Mouse (Mus musculus) frontal cortex, postnatal 25 days (tissue): Measurements from ENCODE around the gene Usp25.

Experiments used
- DNase-seq, 2 experiments: peaks; one replicate each; pipeline ENCODE4 v3.0.0; 2022; ENCODE audit warnings: low spot score in 2 of 2

Usp25 gene

DNA sequence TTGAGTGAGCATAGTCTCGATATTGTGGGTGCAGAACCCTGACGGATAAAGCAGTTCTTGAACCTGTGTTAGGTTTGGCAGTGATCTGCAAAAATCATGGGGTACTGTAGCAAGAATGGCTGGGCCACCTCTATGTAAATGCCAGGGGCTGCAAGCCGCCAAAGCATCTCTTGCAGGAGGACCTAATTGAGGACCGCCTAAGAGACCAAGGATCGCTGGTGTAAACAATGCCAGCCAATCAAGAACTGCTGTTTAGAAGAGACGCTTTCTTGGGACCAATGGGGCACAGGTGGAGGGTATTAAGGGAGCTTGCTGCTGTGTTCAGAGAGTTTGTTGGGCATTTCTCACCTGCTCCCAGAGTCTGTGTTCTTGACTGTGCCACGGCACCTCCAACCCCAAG is 127.1 kb downstream of the Usp25 start:
- no peak for DNase-seq

DNA sequence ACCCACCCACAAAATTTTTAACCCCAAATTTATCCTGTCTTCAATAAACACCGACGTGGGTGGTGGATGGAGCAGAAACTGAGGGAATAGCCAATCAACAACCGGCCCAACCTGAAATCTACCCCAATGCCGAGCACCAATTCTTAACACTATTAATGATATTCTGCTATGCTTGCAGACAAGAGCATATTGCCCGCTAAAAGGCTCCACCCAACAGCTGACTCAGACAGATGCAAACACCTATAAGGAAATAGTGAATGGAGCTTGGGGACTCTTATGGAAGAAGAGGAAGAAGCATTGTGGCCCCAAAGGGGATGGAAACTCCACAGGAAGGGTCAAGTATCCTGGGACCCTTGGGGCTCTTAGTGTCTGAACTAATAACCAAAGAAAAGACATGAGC is 133.3 kb downstream of the Usp25 start:
- DNase-seq = no peak

DNA sequence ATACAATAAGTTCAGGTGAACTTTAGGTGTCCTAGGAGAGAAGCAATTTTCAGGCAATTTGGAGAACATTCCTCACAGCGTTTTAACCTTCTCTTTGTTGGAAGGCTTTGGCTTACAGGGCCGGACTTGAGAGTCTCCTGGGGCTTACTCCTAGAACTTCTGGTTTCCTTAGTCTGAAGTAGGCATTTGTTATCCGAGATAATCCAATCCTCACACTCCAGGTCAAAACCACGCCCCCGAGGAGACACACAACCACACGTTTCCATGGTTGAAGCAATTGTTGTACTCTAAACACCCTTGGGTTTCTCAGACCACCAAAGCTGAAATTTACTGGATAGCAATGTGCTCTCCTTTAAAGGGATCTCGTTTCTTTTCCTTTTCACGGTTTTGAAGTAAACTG is 136.8 kb downstream of the Usp25 start:
- DNase-seq = no peak

DNA sequence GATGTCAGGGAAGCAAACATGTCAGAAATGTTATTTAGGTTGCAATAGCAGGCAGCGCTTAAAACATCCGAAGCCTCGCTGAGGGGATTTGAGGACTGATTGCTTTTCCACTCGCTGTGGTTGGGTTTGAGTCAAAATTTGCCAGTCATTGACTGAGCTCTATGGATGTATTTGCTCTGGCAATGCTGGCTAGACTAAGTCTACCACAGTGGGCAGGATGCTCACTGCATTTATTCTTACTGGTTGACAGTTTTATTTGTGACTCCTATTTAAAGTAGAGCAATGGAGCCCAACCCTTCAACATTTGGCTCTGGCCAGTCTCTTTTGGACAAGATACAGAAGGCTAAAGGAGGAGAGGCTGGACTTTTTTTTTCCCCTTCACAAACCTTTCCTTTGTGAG is 137.4 kb downstream of the Usp25 start:
- DNase-seq = no peak

DNA sequence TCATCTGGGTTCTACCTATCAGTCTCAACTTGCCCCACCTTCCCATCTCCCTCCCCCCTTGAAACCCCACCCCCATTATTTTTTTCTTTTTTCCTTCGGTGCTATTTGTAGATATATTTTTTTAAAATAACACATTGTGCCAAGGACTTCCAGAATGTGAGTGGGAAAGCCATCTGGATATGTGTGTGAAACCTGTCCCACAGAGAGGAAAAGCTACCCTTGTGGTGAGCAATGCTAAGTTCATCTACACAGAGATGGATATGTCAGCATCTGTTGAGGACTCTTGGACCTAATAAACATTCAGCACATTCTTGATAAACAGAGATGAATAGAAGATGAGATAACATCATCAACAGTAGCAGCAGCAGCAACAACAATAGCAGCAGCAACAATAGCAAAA is 138.8 kb downstream of the Usp25 start:
- no peak for DNase-seq

DNA sequence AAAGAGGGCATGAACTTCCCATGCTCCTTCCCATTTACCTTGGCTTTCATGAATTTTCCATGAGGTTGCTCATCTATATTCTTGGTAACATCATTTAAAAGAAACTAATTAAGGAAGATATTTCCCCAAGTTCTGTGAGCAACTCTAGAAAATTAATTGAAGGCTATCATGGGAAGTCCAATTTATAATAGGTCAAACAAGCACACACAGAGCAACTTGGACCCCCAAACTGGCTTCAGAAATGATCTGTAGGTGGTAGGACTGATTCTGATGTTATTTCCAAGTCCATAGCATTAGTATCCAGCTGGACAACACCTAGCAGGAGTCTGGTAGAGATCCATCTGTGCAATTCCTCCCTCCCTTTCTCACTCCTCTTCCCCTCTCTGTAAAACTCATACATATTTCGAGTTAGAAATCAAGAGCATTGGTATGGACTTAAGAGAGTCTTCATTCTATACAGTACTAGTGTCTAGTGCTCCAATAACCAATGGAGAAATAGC is 139.8 kb downstream of the Usp25 start:
- DNase-seq = no peak

DNA sequence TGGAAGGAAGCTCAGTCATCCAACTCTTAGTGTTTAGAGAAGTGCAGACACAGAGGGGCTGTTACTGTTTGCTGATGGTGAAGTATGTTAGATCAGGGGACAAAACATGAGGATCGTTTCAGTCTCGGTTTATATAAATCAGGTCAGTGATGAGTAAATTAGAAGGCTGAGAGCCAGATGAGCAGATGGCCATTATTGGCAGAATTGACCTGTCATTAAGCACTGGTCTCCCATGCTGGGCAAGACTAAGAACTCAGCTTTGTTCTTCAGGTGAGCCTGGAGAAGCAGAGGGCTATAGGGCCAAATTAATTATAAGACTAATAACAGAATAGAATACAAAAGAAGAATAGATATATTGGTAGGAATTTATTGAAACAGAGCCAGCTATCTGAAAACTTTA is 140.3 kb downstream of the Usp25 start:
- no peak for DNase-seq

DNA sequence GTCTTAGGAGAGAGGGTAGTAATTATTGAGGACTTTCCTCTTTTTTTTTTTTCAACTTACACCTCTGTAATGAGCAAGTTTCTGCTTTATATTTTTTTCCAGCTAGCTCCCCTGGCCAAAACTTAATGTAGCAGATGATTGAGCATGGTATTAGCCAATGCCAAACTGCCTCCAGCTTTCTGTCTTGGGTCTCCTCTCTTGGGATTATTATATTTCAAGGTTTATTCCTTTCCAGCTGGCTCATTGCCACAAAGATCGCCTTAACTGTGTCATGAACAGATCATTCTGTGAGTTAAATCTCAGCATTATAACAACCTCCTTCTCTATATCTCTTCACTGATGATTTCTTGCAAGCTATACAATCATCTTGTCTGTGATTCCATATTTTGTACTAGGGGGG is 141.3 kb downstream of the Usp25 start:
- no peak for DNase-seq
